Mouse (Mus musculus): ENCODE measurements around the gene Rbp4. TPM values are rescaled to one million over a fixed set of nuclear protein-coding genes. Genes with fewer than 3 reads are reported as not detected.

Gene Rbp4
- total and polyA plus RNA-seq, 3 experiments = not detected

- Histone ChIP-seq H3K9me3 (replicated peaks; ENCODE audit: insufficient read depth, low read length) (no peaks in the 10 kb centered on the region), H3K4me3 (ENCODE audit: control insufficient read depth in 1 of 2, insufficient read depth in 1 of 2, low read depth in 2 of 2, low read length in 2 of 2) (no peak overlapping the region), H3K36me3 (ENCODE audit: control insufficient read depth in 1 of 2, insufficient read depth in 2 of 2, low read length in 2 of 2) (no peaks in the 10 kb centered on the region), H3K27me3 (ENCODE audit: control insufficient read depth in 1 of 2, insufficient read depth in 2 of 2, low read length in 2 of 2) (no peaks in the 10 kb centered on the region; a peak in 1 of 4 replicates), H3K79me2 (ENCODE audit: control insufficient read depth, insufficient read depth, low read length, poor library complexity) (no peaks in the 10 kb centered on the region), H3K4me1 (ENCODE audit: control insufficient read depth in 1 of 2, insufficient read depth in 2 of 2, low read length in 2 of 2) (no peaks in the 10 kb centered on the region), H3K9ac (ENCODE audit: control insufficient read depth, low read depth, low read length, poor library complexity, severe bottlenecking) (no peak overlapping the region), H3K27ac (ENCODE audit: control insufficient read depth, low read depth, low read length) (no peak overlapping the region)
- TF ChIP-seq RCOR1 (IDR thresholded peaks at IDR 0.05; ENCODE audit: low read depth, low read length) = no peak
- TF ChIP-seq HCFC1 (IDR thresholded peaks at IDR 0.05; ENCODE audit: low read depth, low read length) = no peak
- TF ChIP-seq GATA1 (IDR thresholded peaks at IDR 0.05; ENCODE audit: low read depth, low read length) = no peak
- no peak for TF ChIP-seq MAZ (IDR thresholded peaks at IDR 0.05; ENCODE audit: low read depth, low read length)
- no peak for TF ChIP-seq CHD1 (IDR thresholded peaks at IDR 0.05; ENCODE audit: low read depth, low read length)
- DNase-seq (ENCODE audit: low read depth, low spot score) = no peak
Observed at GRCm38 (mm10) chr19:38114834-38115491, 10.1 kb downstream of the Rbp4 start.

- no peaks in the 10 kb centered on the region; a peak in 1 of 4 replicates for H3K27me3 ChIP-seq (ENCODE audit: control insufficient read depth in 1 of 2, insufficient read depth in 2 of 2, low read length in 2 of 2)
- no peaks in the 10 kb centered on the region for H3K9me3 ChIP-seq (replicated peaks; ENCODE audit: insufficient read depth, low read length)
- H3K4me3 ChIP-seq (ENCODE audit: control insufficient read depth in 1 of 2, insufficient read depth in 1 of 2, low read depth in 2 of 2, low read length in 2 of 2) = no peak overlapping the region
- no peaks in the 10 kb centered on the region for H3K4me1 ChIP-seq (ENCODE audit: control insufficient read depth in 1 of 2, insufficient read depth in 2 of 2, low read length in 2 of 2)
- no peak for DNase-seq (ENCODE audit: low read depth, low spot score)
- no peaks in the 10 kb centered on the region for H3K36me3 ChIP-seq (ENCODE audit: control insufficient read depth in 1 of 2, insufficient read depth in 2 of 2, low read length in 2 of 2)
- TF ChIP-seq USF2 (IDR thresholded peaks at IDR 0.05; ENCODE audit: borderline replicate concordance in 1 of 2, insufficient read depth in 1 of 2, low read depth in 1 of 2, low read length in 2 of 2) (no peak), TBP (IDR thresholded peaks at IDR 0.05; ENCODE audit: low read depth, low read length) (no peak), MYC (IDR thresholded peaks at IDR 0.05; ENCODE audit: low read depth, low read length) (no peak), MAFK (IDR thresholded peaks at IDR 0.05; ENCODE audit: borderline replicate concordance, low read depth, low read length) (no peak), NRF1 (IDR thresholded peaks at IDR 0.05; ENCODE audit: insufficient read depth, low read depth, low read length, poor library complexity, severe bottlenecking) (no peak), POLR2AphosphoS2 (IDR thresholded peaks at IDR 0.05; ENCODE audit: low read length) (no peak), MEF2A (IDR thresholded peaks at IDR 0.05; ENCODE audit: extremely low read depth, insufficient replicate concordance, low read depth, low read length, poor library complexity, severe bottlenecking) (no peak), NELFE (IDR thresholded peaks at IDR 0.05; ENCODE audit: low read depth, low read length) (no peak), SMC3 (IDR thresholded peaks at IDR 0.05; ENCODE audit: low read depth, low read length) (no peak), GABPA (IDR thresholded peaks at IDR 0.05; ENCODE audit: low read depth, low read length) (no peak), ETS1 (IDR thresholded peaks at IDR 0.05; ENCODE audit: low read depth, low read length) (no peak), ELF1 (IDR thresholded peaks at IDR 0.05; ENCODE audit: low read depth, low read length) (no peak), MAX (IDR thresholded peaks at IDR 0.05; ENCODE audit: low read length) (no peak), CHD2 (IDR thresholded peaks at IDR 0.05; ENCODE audit: low read length) (no peak), CTCF (IDR thresholded peaks at IDR 0.05 in 2 of 3, conservative IDR thresholded peaks at IDR 0.05 in 1 of 3; ENCODE audit: control insufficient read depth in 1 of 3, insufficient read depth in 1 of 3, low read depth in 2 of 3, low read length in 3 of 3, poor library complexity in 1 of 3, severe bottlenecking in 1 of 3) (no peak), TAL1 (IDR thresholded peaks at IDR 0.05; ENCODE audit: low read length) (no peak), USF1 (IDR thresholded peaks at IDR 0.05; ENCODE audit: low read depth, low read length) (no peak), SIN3A (IDR thresholded peaks at IDR 0.05; ENCODE audit: low read length) (no peak), RCOR1 (IDR thresholded peaks at IDR 0.05; ENCODE audit: low read depth, low read length) (no peak)
- no peak overlapping the region for H3K27ac ChIP-seq (ENCODE audit: control insufficient read depth, low read depth, low read length)
- H3K79me2 ChIP-seq (ENCODE audit: control insufficient read depth, insufficient read depth, low read length, poor library complexity) = no peaks in the 10 kb centered on the region
- H3K9ac ChIP-seq (ENCODE audit: control insufficient read depth, low read depth, low read length, poor library complexity, severe bottlenecking) = no peak overlapping the region
Observed at GRCm38 (mm10) chr19:38112575-38112974, 12.5 kb downstream of the Rbp4 start.

Data from MEL (cell line).